Mouse (Mus musculus): ENCODE measurements around the gene Psmb11. TPM values are rescaled to one million over a fixed set of nuclear protein-coding genes. Genes with fewer than 3 reads are reported as not detected.

Psmb11 gene
- 0.16 TPM for polyA plus RNA-seq (2015; fragmentation: Illumina TruSeq; extraction: RNeasy Lipid Tissue Mini Kit (QIAGEN cat#74804); ENCODE audit: low read depth, low replicate concordance)

GRCm38 (mm10) chr14:54621133-54621532 is at the start of gene Psmb11:
TSS of gene Psmb11 (plus strand) at chr14:54621433.

GRCm38 (mm10) chr14:54577089-54577982 is 43.9 kb upstream of the Psmb11 start, which contains the start of gene Ajuba:
TSS of gene Ajuba (minus strand) at chr14:54577558.

GRCm38 (mm10) chr14:54605752-54606321 is 15.4 kb upstream of the Psmb11 start, which contains the start of gene 4931414P19Rik:
TSS of gene 4931414P19Rik (minus strand) at chr14:54605993.

GRCm38 (mm10) chr14:54617897-54618365 is 3.3 kb upstream of the Psmb11 start, which contains the start of gene Psmb5:
TSS of gene Psmb5 (minus strand) at chr14:54618022.

GRCm38 (mm10) chr14:54640946-54641304 is 19.7 kb downstream of the Psmb11 start, which contains the start of gene Gm17606:
TSS of gene Gm17606 (plus strand) at chr14:54640952.

GRCm38 (mm10) chr14:54641305-54641969 is 20.2 kb downstream of the Psmb11 start, which contains the start of gene Cdh24:
TSS of gene Cdh24 (minus strand) at chr14:54641364.

Other genes starting within 250 kb of the Psmb11 start
- gene Slc7a7, start 203.7 kb upstream of the Psmb11 start, polyA plus RNA-seq (2015; fragmentation: Illumina TruSeq; extraction: RNeasy Lipid Tissue Mini Kit (QIAGEN cat#74804); ENCODE audit: low read depth, low replicate concordance): 2.1 TPM
- 143 TPM for gene Mrpl52, start 194.5 kb upstream of the Psmb11 start, polyA plus RNA-seq (2015; fragmentation: Illumina TruSeq; extraction: RNeasy Lipid Tissue Mini Kit (QIAGEN cat#74804); ENCODE audit: low read depth, low replicate concordance)
- 11.8 TPM for gene Mmp14, start 189.8 kb upstream of the Psmb11 start, polyA plus RNA-seq (2015; fragmentation: Illumina TruSeq; extraction: RNeasy Lipid Tissue Mini Kit (QIAGEN cat#74804); ENCODE audit: low read depth, low replicate concordance)
- 17.0 TPM for gene Lrp10, start 157.3 kb upstream of the Psmb11 start, polyA plus RNA-seq (2015; fragmentation: Illumina TruSeq; extraction: RNeasy Lipid Tissue Mini Kit (QIAGEN cat#74804); ENCODE audit: low read depth, low replicate concordance)
- 13.6 TPM for gene Rem2, start 145.3 kb upstream of the Psmb11 start, polyA plus RNA-seq (2015; fragmentation: Illumina TruSeq; extraction: RNeasy Lipid Tissue Mini Kit (QIAGEN cat#74804); ENCODE audit: low read depth, low replicate concordance)
- 61.5 TPM for gene Prmt5, start 103.9 kb upstream of the Psmb11 start, polyA plus RNA-seq (2015; fragmentation: Illumina TruSeq; extraction: RNeasy Lipid Tissue Mini Kit (QIAGEN cat#74804); ENCODE audit: low read depth, low replicate concordance)
- gene Haus4, start 66.8 kb upstream of the Psmb11 start, polyA plus RNA-seq (2015; fragmentation: Illumina TruSeq; extraction: RNeasy Lipid Tissue Mini Kit (QIAGEN cat#74804); ENCODE audit: low read depth, low replicate concordance): 4.1 TPM
- 1.4 TPM for gene Ajuba, start 43.9 kb upstream of the Psmb11 start, polyA plus RNA-seq (2015; fragmentation: Illumina TruSeq; extraction: RNeasy Lipid Tissue Mini Kit (QIAGEN cat#74804); ENCODE audit: low read depth, low replicate concordance)
- 4.7 TPM for gene 4931414P19Rik, start 15.4 kb upstream of the Psmb11 start, polyA plus RNA-seq (2015; fragmentation: Illumina TruSeq; extraction: RNeasy Lipid Tissue Mini Kit (QIAGEN cat#74804); ENCODE audit: low read depth, low replicate concordance)
- 275 TPM for gene Psmb5, start 3.4 kb upstream of the Psmb11 start, polyA plus RNA-seq (2015; fragmentation: Illumina TruSeq; extraction: RNeasy Lipid Tissue Mini Kit (QIAGEN cat#74804); ENCODE audit: low read depth, low replicate concordance)
- not detected for gene Gm17606, start 19.5 kb downstream of the Psmb11 start, polyA plus RNA-seq (2015; fragmentation: Illumina TruSeq; extraction: RNeasy Lipid Tissue Mini Kit (QIAGEN cat#74804); ENCODE audit: low read depth, low replicate concordance)
- 6.1 TPM for gene Cdh24, start 19.9 kb downstream of the Psmb11 start, polyA plus RNA-seq (2015; fragmentation: Illumina TruSeq; extraction: RNeasy Lipid Tissue Mini Kit (QIAGEN cat#74804); ENCODE audit: low read depth, low replicate concordance)
- 31.4 TPM for gene 1700123O20Rik, start 64.8 kb downstream of the Psmb11 start, polyA plus RNA-seq (2015; fragmentation: Illumina TruSeq; extraction: RNeasy Lipid Tissue Mini Kit (QIAGEN cat#74804); ENCODE audit: low read depth, low replicate concordance)
- gene Acin1, start 65.5 kb downstream of the Psmb11 start, polyA plus RNA-seq (2015; fragmentation: Illumina TruSeq; extraction: RNeasy Lipid Tissue Mini Kit (QIAGEN cat#74804); ENCODE audit: low read depth, low replicate concordance): 136 TPM
- not detected for gene Gm29776, start 77.4 kb downstream of the Psmb11 start, polyA plus RNA-seq (2015; fragmentation: Illumina TruSeq; extraction: RNeasy Lipid Tissue Mini Kit (QIAGEN cat#74804); ENCODE audit: low read depth, low replicate concordance)
- not detected for gene Cebpe, start 90.7 kb downstream of the Psmb11 start, polyA plus RNA-seq (2015; fragmentation: Illumina TruSeq; extraction: RNeasy Lipid Tissue Mini Kit (QIAGEN cat#74804); ENCODE audit: low read depth, low replicate concordance)
- gene Slc7a8, start 160.5 kb downstream of the Psmb11 start, polyA plus RNA-seq (2015; fragmentation: Illumina TruSeq; extraction: RNeasy Lipid Tissue Mini Kit (QIAGEN cat#74804); ENCODE audit: low read depth, low replicate concordance): 35.8 TPM
- gene Rnf212b, start 192.7 kb downstream of the Psmb11 start, polyA plus RNA-seq (2015; fragmentation: Illumina TruSeq; extraction: RNeasy Lipid Tissue Mini Kit (QIAGEN cat#74804); ENCODE audit: low read depth, low replicate concordance): not detected
- gene Homez, start 249.5 kb downstream of the Psmb11 start, polyA plus RNA-seq (2015; fragmentation: Illumina TruSeq; extraction: RNeasy Lipid Tissue Mini Kit (QIAGEN cat#74804); ENCODE audit: low read depth, low replicate concordance): 11.7 TPM

Measured in brain, adult 10 weeks (tissue).